8 mouse cellular contexts compared by ENCODE assay signal in the genomic region with DNA sequence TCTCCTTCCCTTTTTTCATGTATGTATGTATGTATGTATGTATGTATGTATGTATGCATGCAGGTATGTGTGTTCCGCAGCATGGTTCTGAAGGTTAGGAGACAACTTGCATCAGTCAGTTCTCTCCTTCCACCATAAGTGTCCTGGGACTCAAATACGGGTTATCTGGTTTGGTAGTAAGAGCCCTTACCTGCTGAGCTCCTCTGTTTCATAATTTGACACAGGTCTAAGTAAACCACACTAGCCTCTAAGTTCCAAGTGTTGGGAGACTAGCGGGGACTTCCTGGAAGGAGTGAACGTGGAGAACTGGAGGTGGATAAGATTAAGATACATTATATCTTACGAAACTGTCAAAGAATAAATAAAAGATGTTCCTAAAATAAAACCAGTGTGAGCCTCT. TPM values are rescaled to one million over a fixed set of nuclear protein-coding genes. Genes with fewer than 3 reads are reported as not detected.
A peak's percentile ranks its signal among the peaks of the same experiment; 100 is the strongest.
DNase-seq lines count a peak whose midpoint lies in the region; ATAC-seq lines count a peak whose summit lies in the region.

No protein-coding gene starts in this region.

- H3K27ac ChIP-seq in heart, embryonic 12.5 days (ENCODE audit: poor library complexity, severe bottlenecking), result no peak overlapping the region
- peak overlapping the region; percentile 35; the same call in 1 of the 2 replicates for H3K27ac ChIP-seq in hindbrain, embryonic 10.5 days
- H3K27ac ChIP-seq in midbrain, embryonic 12.5 days (replicated peaks), result no peak overlapping the region; the same call in 1 of the 2 replicates

- no peaks in the 10 kb centered on the region for H3K27me3 ChIP-seq in heart, embryonic 12.5 days (replicated peaks)
- no peaks in the 10 kb centered on the region for H3K27me3 ChIP-seq in hindbrain, embryonic 10.5 days (ENCODE audit: insufficient read depth, poor library complexity, severe bottlenecking)
- no peaks in the 10 kb centered on the region for H3K27me3 ChIP-seq in midbrain, embryonic 12.5 days

- intact Hi-C loops in heart, postnatal 14 days (cut with DNase I), result loop anchor here (5.0 kb wide), 1 partner anchor 85 kb away; the partner anchor contains the start of genes Gm10322 and Mcu

- H3K9ac ChIP-seq in heart, embryonic 12.5 days, result no peak overlapping the region
- H3K9ac ChIP-seq in midbrain, embryonic 12.5 days (replicated peaks), result no peak overlapping the region

- DNase-seq in heart, postnatal 14 days, result no peak
- DNase-seq in MEL-GATA-1-ER (ENCODE audit: extremely low read depth, low read depth), result peak; percentile 34
- DNase-seq in hindbrain, embryonic 10.5 days (ENCODE audit: low spot score), result no peak
- no peak for DNase-seq in frontal cortex, postnatal 25 days (ENCODE audit: low spot score in 2 of 2)
- DNase-seq in left cerebral cortex, adult 18-20 months (ENCODE audit: low spot score in 2 of 2), result no peak
- no peak for DNase-seq in ovary, adult 18-20 months (ENCODE audit: low spot score)

- ATAC-seq in heart, embryonic 12.5 days (ENCODE audit: insufficient number of reproducible peaks, low FRiP score), result no peak
- no peak for ATAC-seq in midbrain, embryonic 12.5 days (ENCODE audit: low FRiP score, low read depth)

- peak overlapping the region; percentile 76 for H3K4me2 ChIP-seq in heart, embryonic 12.5 days
- peak overlapping the region; percentile 79 for H3K4me2 ChIP-seq in midbrain, embryonic 12.5 days (replicated peaks)

- 0 out of 2 replicates have a peak, but pooled peaks cover 2% of the 10 kb centered on the region for H3K9me3 ChIP-seq in heart, embryonic 12.5 days (replicated peaks)
- H3K9me3 ChIP-seq in hindbrain, embryonic 10.5 days, result no peaks in the 10 kb centered on the region
- H3K9me3 ChIP-seq in midbrain, embryonic 12.5 days, result no peaks in the 10 kb centered on the region

- peak overlapping the region; percentile 63 for H3K4me3 ChIP-seq in heart, embryonic 12.5 days
- H3K4me3 ChIP-seq in hindbrain, embryonic 10.5 days, result peak overlapping the region; percentile 80
- H3K4me3 ChIP-seq in midbrain, embryonic 12.5 days, result peak overlapping the region; percentile 50

- H3K36me3 ChIP-seq in heart, embryonic 12.5 days, result no peaks in the 10 kb centered on the region
- H3K36me3 ChIP-seq in hindbrain, embryonic 10.5 days, result no peaks in the 10 kb centered on the region
- H3K36me3 ChIP-seq in midbrain, embryonic 12.5 days, result no peaks in the 10 kb centered on the region

- H3K4me1 ChIP-seq in heart, embryonic 12.5 days (replicated peaks), result peaks cover 6% of the 10 kb centered on the region
- H3K4me1 ChIP-seq in hindbrain, embryonic 10.5 days (replicated peaks), result peaks cover 14% of the 10 kb centered on the region
- H3K4me1 ChIP-seq in midbrain, embryonic 12.5 days, result peaks cover 8% of the 10 kb centered on the region

- 35% methylated on average over 5 of the region's 5 CpGs for WGBS in heart, embryonic 12.5 days
- WGBS in hindbrain, embryonic 10.5 days, result 56% methylated on average over 5 of the region's 5 CpGs
- WGBS in midbrain, embryonic 12.5 days, result 53% methylated on average over 5 of the region's 5 CpGs

RNA-seq across cellular contexts. Expression of gene Micu1, which starts 0.5 kb away (rescaled TPM):
- polyA plus RNA-seq in heart, embryonic 12.5 days (2016; fragmentation: Nextera tagmentation; extraction: Ambion mirVana), result 44.6 and 46.2 TPM in 2 replicates
- 10 to 100 TPM; 21.9 to 25.3 TPM for total RNA-seq in heart, postnatal 14 days (2021)
- polyA plus RNA-seq in hindbrain, embryonic 10.5 days (2016; fragmentation: Nextera tagmentation; extraction: Ambion mirVana), result 57.0 and 63.9 TPM in 2 replicates
- polyA plus RNA-seq in midbrain, embryonic 12.5 days (2016; fragmentation: Nextera tagmentation; extraction: Ambion mirVana), result 65.2 and 75.3 TPM in 2 replicates
- total RNA-seq in left cerebral cortex, adult 18-20 months (2021), result 10 to 100 TPM; 89.9 to 92.1 TPM
